Mouse (Mus musculus) limb, embryonic 13.5 days (tissue): ENCODE measurements around the gene Cd5. TPM values are rescaled to one million over a fixed set of nuclear protein-coding genes. Genes with fewer than 3 reads are reported as not detected.

Experiments
- ATAC-seq: fragments of 200-750 bp; cut with Nextera tagmentation; 2 replicates; pipeline ENCODE4 v1.8.0; 2017; ENCODE audit warnings: low read depth, moderate number of reproducible peaks, moderate TSS enrichment; ENCODE audit not compliant: low FRiP score
- H3K27ac ChIP-seq: fragments of 300-500 bp; sonication (generic); 2 replicates; pipeline ENCODE4 v1.5.1; 2015; ENCODE audit warnings: inconsistent platforms, mild to moderate bottlenecking, moderate library complexity
- H3K27me3 ChIP-seq: fragments of 300-500 bp; sonication (generic); 2 replicates; pipeline ENCODE4 v1.6.1; 2015; ENCODE audit warnings: mild to moderate bottlenecking, inconsistent platforms
- H3K36me3 ChIP-seq: fragments of 300-500 bp; sonication (generic); 2 replicates; pipeline ENCODE4 v1.6.1; 2015; ENCODE audit warnings: inconsistent platforms, mild to moderate bottlenecking, moderate library complexity
- H3K4me1 ChIP-seq: fragments of 300-500 bp; sonication (generic); 2 replicates; pipeline ENCODE4 v1.6.1; 2015; ENCODE audit warnings: inconsistent platforms
- H3K4me2 ChIP-seq: fragments of 300-500 bp; sonication (generic); replicated peaks from 2 replicates; pipeline ENCODE4 v1.6.1; 2015; ENCODE audit warnings: inconsistent platforms, mild to moderate bottlenecking, moderate library complexity
- H3K4me3 ChIP-seq: fragments of 300-500 bp; sonication (generic); 2 replicates; pipeline ENCODE4 v1.5.1; 2015; ENCODE audit warnings: moderate library complexity, mild to moderate bottlenecking, inconsistent platforms
- H3K9ac ChIP-seq: fragments of 300-500 bp; sonication (generic); 2 replicates; pipeline ENCODE4 v1.6.1; 2015; ENCODE audit warnings: mild to moderate bottlenecking, inconsistent platforms
- H3K9me3 ChIP-seq: fragments of 300-500 bp; sonication (generic); 2 replicates; pipeline ENCODE4 v1.6.1; 2016; ENCODE audit warnings: inconsistent platforms
- WGBS: fragments of 180-500 bp; shearing (Covaris S2); methylation state at CpG from one replicate; pipeline ENCODE4 v1.1.7; 2015; 5-methylcytosine and 5-hydroxymethylcytosine counted together
- polyA plus RNA-seq: library from polyadenylated mRNA; unstranded; fragments of >200 nt; fragmentation: Nextera tagmentation; extraction: Ambion mirVana; gene quantifications from 2 replicates; pipeline ENCODE4 v1.2.1, GENCODE M21; 2015

Cd5 gene
- polyA plus RNA-seq = 0.08 and 0.19 TPM in 2 replicates

- no peak for ATAC-seq
- Histone ChIP-seq H3K4me3 (no peak within 1 kb of the TSS), H3K9ac (no peak within 1 kb of the TSS), H3K9me3 (no peaks in the 10 kb centered on the region), H3K4me1 (0 out of 2 replicates have a peak, but pooled peaks cover 4% of the 10 kb centered on the region), H3K36me3 (no peaks in the 10 kb centered on the region), H3K27ac (no peak within 1 kb of the TSS), H3K27me3 (no peaks in the 10 kb centered on the region), H3K4me2 (no peak within 1 kb of the TSS)
- WGBS = 62% methylated on average over 4 of the region's 4 CpGs
Observed at GRCm38 (mm10) chr19:10738811-10739210, at the start of gene Cd5. TSS of gene Cd5 (minus strand) at chr19:10739002.

- H3K9me3 ChIP-seq = no peaks in the 10 kb centered on the region
- 76% methylated on average over 9 of the region's 9 CpGs for WGBS
- H3K27ac ChIP-seq = no peak overlapping the region
- H3K4me3 ChIP-seq = no peak overlapping the region
- H3K4me1 ChIP-seq = 0 out of 2 replicates have a peak, but pooled peaks cover 3% of the 10 kb centered on the region
- H3K9ac ChIP-seq = no peak overlapping the region
- no peak overlapping the region for H3K4me2 ChIP-seq
- H3K27me3 ChIP-seq = no peaks in the 10 kb centered on the region
- ATAC-seq = no peak
- no peaks in the 10 kb centered on the region for H3K36me3 ChIP-seq
Observed at GRCm38 (mm10) chr19:10788242-10788641, 49.4 kb upstream of the Cd5 start.

- Histone ChIP-seq H3K27me3 (no peaks in the 10 kb centered on the region), H3K4me2 (no peak overlapping the region), H3K27ac (no peak overlapping the region), H3K36me3 (no peaks in the 10 kb centered on the region), H3K4me1 (0 out of 2 replicates have a peak, but pooled peaks cover 3% of the 10 kb centered on the region), H3K9ac (no peak overlapping the region), H3K4me3 (no peak overlapping the region), H3K9me3 (no peaks in the 10 kb centered on the region)
- ATAC-seq = no peak
- 73% methylated on average over 4 of the region's 4 CpGs for WGBS
Observed at GRCm38 (mm10) chr19:10787406-10787805, 48.6 kb upstream of the Cd5 start.

GRCm38 (mm10) chr19:10786753-10787152, 48.0 kb upstream of the Cd5 start:
- Histone ChIP-seq H3K9me3 (no peaks in the 10 kb centered on the region), H3K27me3 (no peaks in the 10 kb centered on the region), H3K4me3 (no peak overlapping the region), H3K4me1 (0 out of 2 replicates have a peak, but pooled peaks cover 3% of the 10 kb centered on the region), H3K27ac (no peak overlapping the region), H3K9ac (no peak overlapping the region), H3K36me3 (no peaks in the 10 kb centered on the region), H3K4me2 (no peak overlapping the region)
- no peak for ATAC-seq
- 71% methylated on average over 6 of the region's 6 CpGs for WGBS

- Histone ChIP-seq H3K27me3 (no peaks in the 10 kb centered on the region), H3K27ac (no peak overlapping the region), H3K4me2 (no peak overlapping the region), H3K4me3 (no peak overlapping the region), H3K4me1 (0 out of 2 replicates have a peak, but pooled peaks cover 3% of the 10 kb centered on the region), H3K9me3 (no peaks in the 10 kb centered on the region), H3K36me3 (no peaks in the 10 kb centered on the region), H3K9ac (no peak overlapping the region)
- ATAC-seq = no peak
- 69% methylated on average over 10 of the region's 10 CpGs for WGBS
Observed at GRCm38 (mm10) chr19:10784796-10785459, 46.1 kb upstream of the Cd5 start.

GRCm38 (mm10) chr19:10784061-10784460, 45.3 kb upstream of the Cd5 start:
- Histone ChIP-seq H3K27me3 (no peaks in the 10 kb centered on the region), H3K4me3 (no peak overlapping the region), H3K36me3 (no peaks in the 10 kb centered on the region), H3K4me1 (0 out of 2 replicates have a peak, but pooled peaks cover 3% of the 10 kb centered on the region), H3K9me3 (no peaks in the 10 kb centered on the region), H3K9ac (no peak overlapping the region), H3K27ac (no peak overlapping the region), H3K4me2 (no peak overlapping the region)
- ATAC-seq = no peak
- WGBS = 48% methylated on average over 3 of the region's 3 CpGs

- Histone ChIP-seq H3K27me3 (no peaks in the 10 kb centered on the region), H3K4me3 (no peak overlapping the region), H3K36me3 (no peaks in the 10 kb centered on the region), H3K27ac (no peak overlapping the region), H3K9ac (no peak overlapping the region), H3K4me1 (0 out of 2 replicates have a peak, but pooled peaks cover 3% of the 10 kb centered on the region), H3K4me2 (no peak overlapping the region), H3K9me3 (no peaks in the 10 kb centered on the region)
- 80% methylated on average over 4 of the region's 4 CpGs for WGBS
- no peak for ATAC-seq
Observed at GRCm38 (mm10) chr19:10783168-10783567, 44.4 kb upstream of the Cd5 start.

GRCm38 (mm10) chr19:10781641-10782040, 42.8 kb upstream of the Cd5 start:
- whole genome bisulfite sequencing = 87% methylated on average over 4 of the region's 4 CpGs
- H3K27me3 ChIP-seq = no peaks in the 10 kb centered on the region
- ATAC-seq = no peak
- no peak overlapping the region for H3K4me3 ChIP-seq
- H3K9ac ChIP-seq = no peak overlapping the region
- no peaks in the 10 kb centered on the region for H3K9me3 ChIP-seq
- H3K36me3 ChIP-seq = no peaks in the 10 kb centered on the region
- H3K4me2 ChIP-seq = no peak overlapping the region
- 0 out of 2 replicates have a peak, but pooled peaks cover 3% of the 10 kb centered on the region for H3K4me1 ChIP-seq
- no peak overlapping the region for H3K27ac ChIP-seq

GRCm38 (mm10) chr19:10776906-10777305, 38.1 kb upstream of the Cd5 start:
- Histone ChIP-seq H3K9me3 (no peaks in the 10 kb centered on the region), H3K9ac (no peak overlapping the region), H3K4me1 (no peaks in the 10 kb centered on the region), H3K36me3 (no peaks in the 10 kb centered on the region), H3K4me2 (no peak overlapping the region), H3K27ac (no peak overlapping the region), H3K4me3 (no peak overlapping the region), H3K27me3 (no peaks in the 10 kb centered on the region)
- 88% methylated on average over 4 of the region's 4 CpGs for WGBS
- no peak for ATAC-seq

- H3K4me1 ChIP-seq = no peaks in the 10 kb centered on the region
- H3K9ac ChIP-seq = no peak overlapping the region
- H3K9me3 ChIP-seq = no peaks in the 10 kb centered on the region
- WGBS = 86% methylated on average over 6 of the region's 6 CpGs
- no peak overlapping the region for H3K4me2 ChIP-seq
- no peak overlapping the region for H3K4me3 ChIP-seq
- no peaks in the 10 kb centered on the region for H3K36me3 ChIP-seq
- no peak overlapping the region for H3K27ac ChIP-seq
- H3K27me3 ChIP-seq = no peaks in the 10 kb centered on the region
- ATAC-seq = no peak
Observed at GRCm38 (mm10) chr19:10774141-10774540, 35.3 kb upstream of the Cd5 start.

- 76% methylated on average over 7 of the region's 7 CpGs for WGBS
- ATAC-seq = no peak
- Histone ChIP-seq H3K4me3 (no peak overlapping the region), H3K36me3 (no peaks in the 10 kb centered on the region), H3K9me3 (no peaks in the 10 kb centered on the region), H3K4me2 (no peak overlapping the region), H3K4me1 (no peaks in the 10 kb centered on the region), H3K27me3 (no peaks in the 10 kb centered on the region), H3K27ac (no peak overlapping the region), H3K9ac (no peak overlapping the region)
Observed at GRCm38 (mm10) chr19:10773384-10773783, 34.6 kb upstream of the Cd5 start.

- WGBS = 94% methylated on average over 10 of the region's 10 CpGs
- Histone ChIP-seq H3K27me3 (no peaks in the 10 kb centered on the region), H3K9ac (no peak overlapping the region), H3K4me2 (no peak overlapping the region), H3K9me3 (no peaks in the 10 kb centered on the region), H3K4me3 (no peak overlapping the region), H3K36me3 (no peaks in the 10 kb centered on the region), H3K4me1 (no peaks in the 10 kb centered on the region), H3K27ac (no peak overlapping the region)
- ATAC-seq = no peak
Observed at GRCm38 (mm10) chr19:10772866-10773265, 34.1 kb upstream of the Cd5 start.

GRCm38 (mm10) chr19:10771995-10772394, 33.2 kb upstream of the Cd5 start:
- Histone ChIP-seq H3K4me1 (no peaks in the 10 kb centered on the region), H3K9ac (no peak overlapping the region), H3K9me3 (no peaks in the 10 kb centered on the region), H3K27me3 (no peaks in the 10 kb centered on the region), H3K4me3 (no peak overlapping the region), H3K36me3 (no peaks in the 10 kb centered on the region), H3K4me2 (no peak overlapping the region), H3K27ac (no peak overlapping the region)
- WGBS = 77% methylated on average over 7 of the region's 7 CpGs
- ATAC-seq = no peak
